ENCODE assay signal across 1 mouse cellular context in the genomic region with DNA sequence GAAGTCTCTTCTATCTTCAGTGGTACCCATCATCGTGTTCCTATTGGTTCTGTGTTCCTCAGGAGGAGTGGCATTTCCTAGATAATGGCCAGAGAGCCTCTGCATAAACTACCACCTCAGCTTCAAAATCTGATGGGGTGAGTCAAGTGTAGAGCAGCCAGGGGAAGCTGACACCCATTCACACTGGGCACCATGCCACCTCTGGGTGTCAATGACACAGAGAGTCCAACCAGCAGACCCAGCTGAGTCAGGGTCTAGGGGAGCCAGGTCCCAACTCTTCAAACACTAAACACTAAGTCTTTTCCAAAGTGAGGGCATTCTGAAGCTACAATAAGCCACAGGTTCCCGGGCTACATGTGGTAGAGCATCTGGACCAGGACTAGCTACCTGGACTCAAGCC.
TF ChIP-seq lines count a peak whose summit lies in the region.

No protein-coding gene starts in this region.

TF ChIP-seq in MEL, 35 proteins besides CTCF, POLR2A, EP300 and RAD21:
- no peak for TF ChIP-seq NRF1 (IDR thresholded peaks at IDR 0.05; ENCODE audit: insufficient read depth, low read depth, low read length, poor library complexity, severe bottlenecking)
- TF ChIP-seq ZKSCAN1 (IDR thresholded peaks at IDR 0.05; ENCODE audit: low read depth, low read length): no peak
- no peak for TF ChIP-seq SMC3 (IDR thresholded peaks at IDR 0.05; ENCODE audit: low read depth, low read length)
- TF ChIP-seq ZNF384 (IDR thresholded peaks at IDR 0.05; ENCODE audit: low read depth, low read length): no peak
- 0 out of 2 replicates have a peak, but pooled peaks have one; percentile 20 for TF ChIP-seq TCF12 (IDR thresholded peaks at IDR 0.05; ENCODE audit: low read depth, low read length)
- no peak for TF ChIP-seq JUND (IDR thresholded peaks at IDR 0.05; ENCODE audit: low read depth, low read length)
- no peak for TF ChIP-seq MAFK (IDR thresholded peaks at IDR 0.05; ENCODE audit: borderline replicate concordance, low read depth, low read length)
- TF ChIP-seq KAT2A (conservative IDR thresholded peaks at IDR 0.05; ENCODE audit: low read depth, low read length): no peak
- TF ChIP-seq GABPA (IDR thresholded peaks at IDR 0.05; ENCODE audit: low read depth, low read length): no peak
- TF ChIP-seq HCFC1 (IDR thresholded peaks at IDR 0.05; ENCODE audit: low read depth, low read length): no peak
- TF ChIP-seq MAZ (IDR thresholded peaks at IDR 0.05; ENCODE audit: low read depth, low read length): no peak
- peak; percentile 47; the same call in 1 of the 2 replicates for TF ChIP-seq TBP (IDR thresholded peaks at IDR 0.05; ENCODE audit: low read depth, low read length)
- peak; percentile 16; the same call in 1 of the 2 replicates for TF ChIP-seq GATA1 (IDR thresholded peaks at IDR 0.05; ENCODE audit: low read depth, low read length)
- TF ChIP-seq MEF2A (IDR thresholded peaks at IDR 0.05; ENCODE audit: extremely low read depth, insufficient replicate concordance, low read depth, low read length, poor library complexity, severe bottlenecking): no peak
- no peak for TF ChIP-seq UBTF (IDR thresholded peaks at IDR 0.05; ENCODE audit: borderline replicate concordance, insufficient read depth, low read depth, low read length)
- peak; percentile 51; the same call in 1 of the 2 replicates for TF ChIP-seq SIN3A (IDR thresholded peaks at IDR 0.05; ENCODE audit: low read length)
- TF ChIP-seq USF1 (IDR thresholded peaks at IDR 0.05; ENCODE audit: low read depth, low read length): no peak
- no peak for TF ChIP-seq MYC (IDR thresholded peaks at IDR 0.05; ENCODE audit: low read depth, low read length)
- no peak for TF ChIP-seq BHLHE40 (IDR thresholded peaks at IDR 0.05; ENCODE audit: borderline replicate concordance, low read depth, low read length)
- TF ChIP-seq CHD1 (IDR thresholded peaks at IDR 0.05; ENCODE audit: low read depth, low read length): no peak
- peak; percentile 27; the same call in 1 of the 2 replicates for TF ChIP-seq ETS1 (IDR thresholded peaks at IDR 0.05; ENCODE audit: low read depth, low read length)
